Mouse (Mus musculus) cortical plate, adult 2 months (tissue): ENCODE measurements around the gene Crtam.

ENCODE experiments used
- CTCF ChIP-seq: fragments of 200-500 bp; IDR thresholded peaks from 2 replicates; pipeline ENCODE4 v1.5.1; 2011; ENCODE audit warnings: mild to moderate bottlenecking, control low read depth, low read length; ENCODE audit not compliant: insufficient read depth; ENCODE audit errors: extremely low read depth
- POLR2A ChIP-seq: fragments of 200-500 bp; IDR thresholded peaks from 2 replicates; pipeline ENCODE4 v1.6.1; 2011; ENCODE audit warnings: mild to moderate bottlenecking, low read length, control low read depth; ENCODE audit not compliant: insufficient read depth; ENCODE audit errors: extremely low read depth

DNA sequence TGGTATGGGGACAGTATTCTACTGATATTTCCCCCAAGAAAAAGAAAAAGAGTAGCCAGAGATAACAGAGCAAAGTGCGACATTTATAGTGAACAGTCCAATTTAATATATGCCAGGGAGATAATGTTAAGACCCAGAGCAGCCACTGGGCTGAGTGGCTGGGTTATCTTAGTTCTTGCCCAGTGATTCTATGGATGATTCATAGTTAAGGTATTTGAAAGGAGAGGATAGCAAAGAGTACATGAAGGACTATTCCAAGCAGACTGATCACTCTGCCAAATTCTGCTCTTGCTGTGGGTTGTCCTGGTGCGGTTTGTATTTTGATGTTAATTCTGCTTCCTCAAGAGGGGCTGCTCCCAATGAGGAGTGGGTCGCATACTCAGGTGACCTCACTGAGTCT is 17.3 kb upstream of the Crtam start:
- no peak for TF ChIP-seq POLR2A
- no peak for TF ChIP-seq CTCF
